Mouse (Mus musculus) left cerebral cortex, postnatal 10 days (tissue): ENCODE results near the gene Phex. TPM values are rescaled to one million over a fixed set of nuclear protein-coding genes. Genes with fewer than 3 reads are reported as not detected.

Experiments used
- DNase-seq, 2 experiments: peaks; one replicate each; pipeline ENCODE4 v3.0.0; 2021 to 2022; ENCODE audit warnings: low spot score in 2 of 2, mixed read lengths in 1 of 2; ENCODE audit errors: extremely low spot score in 1 of 2
- intact Hi-C: fragments of 180-260 bp; cut with DNase I; formaldehyde crosslinking; loops from one replicate; pipeline ENCODE4 v1.15.1; 2025
- total RNA-seq, 2 experiments: library from RNA; stranded (reverse); gene quantifications; 2 replicates each; pipeline ENCODE4 v1.2.3; 2021

Phex gene
- total RNA-seq = 1 to 10 TPM in 1 of 2 experiments, under 1 TPM in 1; 0.69 to 1.1 TPM

DNA sequence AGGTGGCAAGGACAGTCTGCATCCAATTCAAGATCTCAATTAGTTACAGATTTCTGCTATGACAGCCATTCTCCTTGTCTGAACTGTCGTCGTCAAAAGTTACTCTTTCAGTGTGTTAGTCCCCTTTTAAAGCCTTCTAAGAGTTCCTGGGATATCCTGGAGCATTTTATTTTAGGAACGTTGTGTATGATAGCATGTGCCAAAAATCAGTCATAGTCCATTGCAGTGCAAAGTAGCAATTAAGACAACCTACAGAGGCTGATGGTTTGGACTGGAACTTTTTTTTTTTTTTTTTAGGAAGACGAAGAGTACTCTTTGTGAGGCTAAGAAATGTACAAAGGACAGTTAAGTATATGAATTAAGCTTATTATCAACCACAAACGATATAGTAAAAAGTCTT, at the start of gene Phex:
TSS of gene Phex (minus strand) at position 101 of the 400 bp plus-strand sequence.
- no peak for DNase-seq
- intact Hi-C loops = no loop called here

- DNase-seq = no peak
- intact Hi-C loops = loop anchor here (5.0 kb wide), 1 partner anchor 180 kb away; no protein-coding TSS in a partner anchor
These were observed 47.6 kb upstream of the Phex start for GRCm38 (mm10) chrX:157462716-157463115.

DNA sequence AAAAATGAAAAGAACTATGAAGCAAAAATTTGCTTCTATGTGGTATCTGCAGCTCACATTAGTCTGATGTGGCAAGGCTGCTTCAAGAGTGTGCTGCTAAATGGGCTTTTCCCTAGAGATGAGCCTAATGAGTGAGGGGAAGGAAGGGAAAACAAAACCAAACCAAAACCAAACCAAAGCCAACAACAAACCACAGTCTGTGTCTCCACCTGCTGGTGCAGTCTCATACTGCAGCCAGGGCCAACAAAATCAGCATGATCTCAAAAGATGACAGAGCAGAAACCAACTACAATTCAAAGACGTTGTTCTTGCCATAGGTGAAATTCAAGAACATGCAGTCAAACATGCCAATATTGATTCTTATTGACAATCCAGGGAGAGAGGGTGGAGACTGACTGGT, 39.3 kb upstream of the Phex start:
- intact Hi-C loops = no loop called here
- DNase-seq = peak; percentile 21 to 38

GRCm38 (mm10) chrX:157449000-157449399, 33.9 kb upstream of the Phex start:
- intact Hi-C loops = no loop called here
- no peak for DNase-seq

DNA sequence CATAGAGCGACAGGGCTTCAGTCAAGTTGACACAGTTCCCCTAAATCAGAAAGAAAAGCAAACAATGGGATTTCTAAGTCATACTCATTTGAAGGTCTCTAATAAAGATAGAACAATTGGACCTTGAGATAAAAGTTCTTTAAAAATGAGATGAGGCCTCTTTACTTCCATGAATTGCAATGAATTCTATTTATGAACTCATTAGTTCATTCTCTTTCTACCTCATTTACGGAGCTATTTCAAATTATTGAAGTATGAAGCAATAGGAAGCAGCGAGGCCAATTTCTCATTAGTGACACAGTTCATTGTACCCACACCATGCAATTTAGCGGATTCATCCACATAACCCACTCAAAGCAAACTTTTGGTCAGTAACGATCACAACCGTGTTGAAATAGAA, 32.3 kb upstream of the Phex start:
- intact Hi-C loops = no loop called here
- DNase-seq = no peak

GRCm38 (mm10) chrX:157434768-157435167, 19.7 kb upstream of the Phex start:
- intact Hi-C loops = no loop called here
- no peak for DNase-seq

DNA sequence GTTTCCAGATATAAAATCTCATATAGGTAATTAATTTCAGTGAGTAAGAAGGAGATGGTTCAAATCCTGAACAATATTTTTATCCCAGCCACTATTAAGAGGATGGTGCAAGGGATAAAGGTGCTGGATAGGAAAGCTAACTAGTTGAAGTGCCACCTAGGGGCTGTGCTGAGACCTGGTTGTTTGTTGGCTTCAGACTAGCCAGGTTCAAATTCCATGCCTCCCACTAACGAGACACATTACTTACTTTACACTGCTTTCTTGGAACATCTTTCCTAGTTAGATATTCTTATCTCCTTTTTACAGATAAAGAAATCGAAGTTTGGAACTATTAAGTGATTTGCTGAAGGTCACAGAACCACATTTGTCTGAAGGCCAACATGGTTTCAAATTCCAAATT, 4.3 kb upstream of the Phex start:
- DNase-seq = no peak
- intact Hi-C loops = no loop called here

GRCm38 (mm10) chrX:157404919-157405318, 10.2 kb downstream of the Phex start:
- intact Hi-C loops = no loop called here
- DNase-seq = no peak

DNA sequence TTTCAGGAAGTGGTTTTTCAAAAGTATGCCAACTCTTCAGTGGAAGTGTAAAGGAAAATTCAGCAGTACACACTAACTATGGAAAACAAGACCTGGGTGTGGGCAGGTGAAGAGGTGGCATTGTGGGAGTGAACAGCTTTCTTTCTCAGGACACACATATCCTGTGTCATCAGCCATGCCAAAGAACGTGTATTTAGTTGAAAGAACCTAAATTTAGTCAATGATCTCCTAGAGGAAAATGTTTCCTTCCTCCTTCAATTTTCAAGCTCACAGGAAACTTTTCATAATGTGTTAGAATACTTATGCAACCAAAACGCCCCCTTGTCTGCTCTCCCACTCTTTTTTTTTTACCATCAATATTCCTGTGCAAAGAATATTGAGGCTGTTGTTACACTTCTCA, 23.9 kb downstream of the Phex start:
- intact Hi-C loops = no loop called here
- DNase-seq = no peak

GRCm38 (mm10) chrX:157390102-157390501, 25.0 kb downstream of the Phex start:
- no peak for DNase-seq

GRCm38 (mm10) chrX:157388419-157388818, 26.7 kb downstream of the Phex start:
- DNase-seq = peak in 1 of 2 experiments; percentile 1
- intact Hi-C loops = no loop called here

More at GRCm38 (mm10) chrX:157390102-157390501, 25.0 kb downstream of the Phex start:
- intact Hi-C loops = no loop called here

DNA sequence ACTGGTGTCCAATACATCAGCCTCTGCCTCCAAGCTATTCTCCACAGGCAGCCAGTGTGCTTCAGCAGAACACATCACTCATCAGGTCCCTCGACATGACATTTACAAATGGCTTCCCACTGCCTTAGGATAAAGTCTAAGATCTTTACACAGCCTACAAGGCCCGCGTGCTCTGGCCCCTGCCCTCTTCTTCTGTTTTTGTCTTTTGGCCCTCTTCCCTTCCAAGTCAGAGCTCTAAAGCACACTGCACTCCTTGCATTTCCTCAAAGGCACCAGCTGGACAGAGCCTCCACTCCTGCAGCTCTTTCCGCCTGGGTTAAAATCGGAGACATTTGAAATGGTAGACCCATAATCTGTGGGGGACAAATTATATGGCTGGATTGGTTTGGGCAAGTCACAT, 28.1 kb downstream of the Phex start:
- intact Hi-C loops = no loop called here
- no peak for DNase-seq

DNA sequence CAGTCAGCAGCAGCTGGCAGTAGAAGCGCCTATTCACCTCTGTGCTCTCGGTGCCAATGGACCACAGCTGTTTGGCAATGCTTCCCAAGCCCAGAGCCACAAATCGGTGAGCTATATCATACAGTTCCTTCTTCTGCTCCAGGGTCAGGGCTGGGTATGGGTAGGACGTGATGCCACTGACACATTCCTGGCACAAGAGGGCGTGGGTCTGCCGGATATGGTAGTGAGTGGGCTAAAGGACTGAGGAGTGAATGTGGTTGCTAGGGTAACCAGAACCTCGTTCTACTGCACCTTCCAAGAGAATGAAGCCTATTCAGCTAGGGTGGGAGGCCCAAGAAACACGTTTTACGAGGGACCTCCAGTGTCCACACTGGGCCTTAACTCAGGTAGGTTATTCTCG, 36.3 kb downstream of the Phex start:
- intact Hi-C loops = no loop called here
- DNase-seq = no peak

DNA sequence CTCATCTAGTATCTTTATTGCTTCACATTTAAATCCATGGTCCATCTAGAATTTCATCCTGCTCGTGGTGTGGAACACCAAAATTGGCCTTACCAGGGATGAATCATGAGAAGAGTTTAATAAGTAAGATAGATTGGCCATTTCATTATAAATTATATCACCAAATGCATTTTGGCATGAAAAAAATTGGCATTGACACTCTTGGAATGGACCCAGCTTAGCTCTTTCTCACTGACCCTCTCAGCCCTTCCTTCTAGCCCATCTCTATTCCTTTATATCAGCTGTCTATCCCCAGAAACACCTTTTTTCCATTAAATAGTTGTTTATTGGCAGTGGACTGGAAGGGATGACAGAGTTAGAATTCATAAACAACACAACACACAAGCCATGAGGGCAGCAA, 37.7 kb downstream of the Phex start:
- intact Hi-C loops = no loop called here
- no peak for DNase-seq

GRCm38 (mm10) chrX:157373873-157374272, 41.2 kb downstream of the Phex start:
- DNase-seq = no peak
- intact Hi-C loops = no loop called here

- intact Hi-C loops = no loop called here
- no peak for DNase-seq
These were observed 45.9 kb downstream of the Phex start for GRCm38 (mm10) chrX:157369166-157369565.

- no peak for DNase-seq
- intact Hi-C loops = no loop called here
These were observed 59.6 kb downstream of the Phex start for GRCm38 (mm10) chrX:157355521-157355920.

DNA sequence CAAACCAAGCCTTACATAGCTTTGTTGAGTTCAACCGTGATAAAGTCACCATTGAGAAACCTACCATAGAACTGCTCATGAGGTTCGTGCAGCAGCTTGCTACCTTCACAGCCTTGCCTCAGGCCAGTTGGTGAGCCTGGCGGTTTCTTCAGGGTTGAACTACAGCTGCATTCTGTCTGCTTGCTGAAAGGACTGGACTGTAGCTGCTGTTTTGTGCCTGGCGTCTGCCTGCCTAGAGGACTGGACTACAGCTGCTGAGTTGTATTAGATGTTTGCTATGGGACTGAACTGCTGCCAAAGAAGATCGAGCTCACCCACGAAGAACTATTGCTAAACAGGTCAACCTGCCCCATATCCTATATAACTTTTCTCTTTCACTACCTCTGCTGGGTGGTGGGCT, 68.9 kb downstream of the Phex start:
- no peak for DNase-seq
- intact Hi-C loops = no loop called here

DNA sequence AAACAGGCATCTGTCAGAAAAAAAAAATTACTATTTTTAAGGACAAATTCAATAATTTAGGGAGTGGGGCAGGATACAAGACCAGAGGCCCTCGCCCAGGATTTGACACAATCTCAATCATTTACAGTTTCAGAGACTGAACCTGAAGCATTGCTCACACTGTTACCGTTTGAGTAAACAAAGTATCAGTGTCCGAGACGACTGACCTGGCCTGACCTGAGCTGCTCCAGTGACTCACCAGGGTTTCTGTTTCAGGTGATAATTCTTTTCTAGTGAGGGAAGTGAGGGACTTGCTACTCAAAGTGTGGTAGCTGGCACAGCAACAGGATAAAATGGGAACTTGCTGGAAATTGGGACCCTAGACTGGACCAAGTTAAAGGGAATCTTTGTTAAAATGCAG, 80.4 kb downstream of the Phex start:
- DNase-seq = no peak
- intact Hi-C loops = no loop called here

DNA sequence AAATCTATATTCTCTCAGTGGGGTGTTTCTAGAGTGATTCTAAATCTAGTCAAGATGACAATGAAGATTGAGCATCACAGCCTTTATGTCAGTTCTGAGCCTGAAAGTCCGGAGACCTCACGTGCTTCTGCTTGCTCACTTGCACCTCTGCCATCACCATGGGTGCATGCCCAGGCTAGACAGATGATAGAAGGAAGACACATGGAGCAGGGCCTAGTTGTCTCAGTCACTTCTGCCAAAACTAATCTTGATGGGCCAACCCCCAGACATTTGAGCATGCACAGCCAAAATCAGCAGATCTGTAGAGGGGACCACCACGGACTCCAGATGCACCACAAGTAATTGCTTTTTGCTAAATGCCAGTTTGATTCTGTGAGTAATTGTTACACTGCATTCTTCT, 85.3 kb downstream of the Phex start:
- no peak for DNase-seq
- intact Hi-C loops = no loop called here

GRCm38 (mm10) chrX:157328396-157328795, 86.7 kb downstream of the Phex start:
- DNase-seq = no peak
- intact Hi-C loops = no loop called here

- no peak for DNase-seq
- intact Hi-C loops = no loop called here
These were observed 87.4 kb downstream of the Phex start for GRCm38 (mm10) chrX:157327756-157328155.
